Mouse (Mus musculus) granulocyte monocyte progenitor cell, adult 5-6 weeks (primary cell): ENCODE measurements around the gene H2afv. TPM values are rescaled to one million over a fixed set of nuclear protein-coding genes. Genes with fewer than 3 reads are reported as not detected.

Experiments used
- ATAC-seq: replicated peaks from 2 replicates; pipeline ENCODE4 v1.8.0; 2016; ENCODE audit warnings: mild to moderate bottlenecking, moderate TSS enrichment, inconsistent platforms; ENCODE audit not compliant: poor library complexity, severe bottlenecking
- total RNA-seq, 2 experiments: library from RNA; stranded (forward) in 1 of 2; stranded (reverse) in 1 of 2; fragments of 200-712, 200-1000 nt in 1 of 2; fragments of >200 nt in 1 of 2; fragmentation: Nextera tagmentation in 1 of 2; gene quantifications; 2 replicates each; pipeline ENCODE4 v1.2.3; 2014 to 2017

H2afv gene
- total RNA-seq (2014; fragmentation: Nextera tagmentation) (152 and 264 TPM in 2 replicates), total RNA-seq (2017) (119 and 143 TPM in 2 replicates)

DNA sequence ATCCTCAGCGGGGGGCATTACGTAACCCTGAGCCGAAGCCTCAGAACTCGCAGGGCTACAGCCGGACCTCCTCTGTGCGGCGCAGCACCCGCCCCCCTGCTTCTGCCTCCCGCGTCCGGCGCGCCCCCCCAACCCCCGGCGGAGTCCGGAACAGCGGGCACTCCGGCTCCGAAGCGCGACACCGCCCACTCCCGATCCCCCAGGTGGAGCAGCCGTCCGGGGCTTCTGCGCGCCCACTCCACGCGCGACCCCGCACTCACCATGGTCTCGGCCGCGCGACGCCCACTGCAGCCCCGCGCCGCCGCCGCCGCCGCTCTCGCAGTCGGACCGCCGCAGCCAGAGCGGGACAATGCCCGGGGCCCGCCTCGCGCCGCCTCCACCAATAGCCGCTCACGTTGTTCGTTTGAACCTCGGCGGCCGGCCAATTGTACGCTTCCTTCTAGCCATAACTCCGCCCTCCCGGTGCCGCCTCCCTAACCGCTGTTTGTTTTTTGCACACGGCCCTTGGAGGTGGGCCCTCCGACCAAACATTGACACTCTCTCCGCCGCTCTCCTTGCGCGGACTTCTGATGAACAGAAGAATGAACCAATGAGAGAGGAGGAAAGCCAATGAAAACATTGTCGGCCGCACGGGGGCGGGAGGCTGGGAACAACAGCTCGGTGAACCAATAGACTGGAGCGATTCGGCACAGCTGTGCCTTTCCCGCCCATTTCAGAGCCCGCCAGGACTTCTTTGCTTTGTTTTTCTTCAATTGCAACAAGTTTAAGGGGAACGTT is at the start of gene H2afv:
Gene H2afv, minus strand, starts transcription at position 367 of the 777 bp plus-strand sequence.
- ATAC-seq, result peak; percentile 97

GRCm38 (mm10) chr11:6489691-6490503 is 45.7 kb upstream of the H2afv start:
- peak; percentile 93 for ATAC-seq

DNA sequence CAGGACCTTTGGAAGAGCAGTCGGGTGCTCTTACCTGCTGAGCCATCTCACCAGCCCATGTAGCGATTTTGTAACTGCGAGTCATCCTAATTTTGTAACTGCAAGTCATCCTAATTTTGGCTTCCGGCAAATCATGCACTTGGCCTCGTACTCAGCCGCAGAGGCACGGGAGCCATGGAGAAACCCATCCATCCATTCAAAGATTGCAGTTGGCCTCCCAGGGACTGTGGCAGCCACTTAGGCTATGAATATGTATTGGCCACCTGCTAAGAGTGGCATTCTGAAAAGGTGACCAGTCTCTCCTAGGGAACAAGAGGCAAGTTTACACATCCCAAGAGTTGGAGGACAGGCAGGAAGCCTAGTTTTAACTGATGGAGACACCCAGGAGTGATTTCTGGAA is 45.0 kb upstream of the H2afv start:
- no peak for ATAC-seq

DNA sequence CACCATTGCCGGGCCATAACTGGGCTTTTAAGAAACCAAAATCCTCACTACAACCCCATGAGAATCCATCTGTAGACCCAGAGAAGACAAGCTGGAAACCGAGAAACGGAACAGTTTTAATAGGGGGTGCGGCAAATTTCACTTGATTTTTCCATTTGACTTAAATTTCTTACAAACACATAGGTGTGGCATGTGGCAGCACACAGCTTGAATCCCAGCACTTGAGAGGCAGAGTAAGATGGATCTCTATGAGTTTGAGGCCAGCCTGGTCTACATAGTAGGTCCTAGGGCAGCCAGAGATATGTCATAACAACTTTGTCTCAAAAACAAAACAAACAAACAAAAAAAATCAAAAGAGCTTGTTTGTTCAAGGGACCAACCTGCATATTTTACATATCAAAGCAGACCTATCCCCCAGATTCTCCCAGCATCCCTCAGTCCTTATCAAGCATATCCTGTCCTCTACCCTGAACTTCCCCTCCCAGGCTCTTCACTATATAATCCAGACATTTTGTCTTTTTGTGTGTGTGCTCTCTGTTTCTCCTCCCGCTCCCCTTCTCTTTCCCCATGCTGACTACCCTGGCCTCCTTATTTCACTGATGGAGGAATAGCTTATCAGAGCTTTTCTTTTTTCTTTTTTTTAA is 43.9 kb upstream of the H2afv start:
- ATAC-seq, result no peak

- ATAC-seq, result no peak
Observed at GRCm38 (mm10) chr11:6487496-6487895, 43.3 kb upstream of the H2afv start.

DNA sequence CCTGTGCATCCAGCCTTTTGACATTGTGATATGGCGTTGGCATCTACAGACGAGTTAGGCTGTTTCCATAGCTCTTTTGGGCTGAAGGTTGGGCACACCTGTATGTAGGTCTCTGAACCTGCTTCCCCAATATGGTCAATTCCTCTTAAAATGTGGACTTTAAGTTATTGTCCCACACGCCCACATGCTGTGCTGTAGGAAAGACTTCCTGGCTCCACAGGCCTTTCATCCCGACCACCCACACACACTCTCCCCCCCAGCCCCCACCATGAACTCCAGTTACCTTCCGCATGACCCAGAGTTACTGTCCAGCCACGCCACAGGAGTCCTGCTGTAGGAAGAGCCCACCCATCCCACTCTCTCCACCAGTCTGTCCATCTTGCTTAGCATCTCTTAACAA is 42.7 kb upstream of the H2afv start:
- no peak for ATAC-seq

GRCm38 (mm10) chr11:6484244-6484959 is 40.2 kb upstream of the H2afv start:
- peak; percentile 74 for ATAC-seq

DNA sequence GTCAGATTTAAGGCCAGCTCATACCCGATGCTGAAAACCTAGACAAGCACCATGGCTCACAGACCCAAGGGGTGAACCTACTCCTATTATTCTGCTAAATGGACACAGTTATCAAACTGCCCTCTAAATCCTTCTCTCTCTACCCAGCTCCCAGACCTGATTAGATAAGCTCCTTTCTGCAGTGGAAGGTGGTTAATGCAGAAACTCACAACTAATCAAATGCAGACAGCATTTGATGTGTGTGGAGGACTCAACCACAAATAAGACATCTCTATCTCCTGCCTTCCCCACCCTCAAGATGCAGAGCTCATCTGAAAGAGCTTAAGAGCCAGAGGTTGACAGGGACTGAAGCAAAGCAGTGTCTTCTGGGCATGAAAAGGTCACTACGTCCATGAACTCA is 38.9 kb upstream of the H2afv start:
- no peak for ATAC-seq

GRCm38 (mm10) chr11:6481669-6482185 is 37.5 kb upstream of the H2afv start:
- ATAC-seq, result no peak

DNA sequence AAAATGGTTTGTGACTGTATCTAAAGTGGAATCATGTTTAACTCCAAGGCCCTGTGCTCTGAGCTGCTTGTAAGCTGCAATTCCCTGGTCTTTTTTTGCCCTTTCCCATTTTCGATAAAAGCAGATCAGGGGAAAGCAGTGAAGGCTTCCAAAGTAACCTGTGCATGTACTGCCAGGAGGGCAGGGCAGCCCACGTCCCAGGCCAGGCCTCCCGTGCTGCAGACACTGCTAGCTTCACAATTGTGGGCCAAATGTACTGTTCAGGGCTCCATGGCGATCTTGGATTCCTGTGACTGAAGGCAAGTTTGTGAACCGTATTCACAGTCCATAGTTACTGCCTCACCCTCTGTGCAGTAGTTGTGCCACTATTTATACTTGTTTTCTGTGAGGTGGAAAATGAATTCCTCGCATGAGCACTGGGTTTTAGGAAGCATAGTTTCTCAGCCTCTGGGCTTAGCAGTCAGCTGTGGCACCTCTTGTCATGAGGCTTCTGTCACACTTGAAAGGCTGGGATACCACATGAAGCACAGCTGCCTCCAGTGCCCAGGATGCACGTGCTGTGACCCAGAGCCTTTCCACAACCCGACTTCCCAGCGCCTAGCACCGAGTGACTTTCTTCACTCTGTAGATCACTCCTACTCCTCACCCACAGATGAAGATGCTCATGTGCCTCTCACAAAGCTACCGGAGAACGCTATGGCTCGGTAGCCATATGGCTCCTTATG is 36.6 kb upstream of the H2afv start:
- ATAC-seq, result no peak

DNA sequence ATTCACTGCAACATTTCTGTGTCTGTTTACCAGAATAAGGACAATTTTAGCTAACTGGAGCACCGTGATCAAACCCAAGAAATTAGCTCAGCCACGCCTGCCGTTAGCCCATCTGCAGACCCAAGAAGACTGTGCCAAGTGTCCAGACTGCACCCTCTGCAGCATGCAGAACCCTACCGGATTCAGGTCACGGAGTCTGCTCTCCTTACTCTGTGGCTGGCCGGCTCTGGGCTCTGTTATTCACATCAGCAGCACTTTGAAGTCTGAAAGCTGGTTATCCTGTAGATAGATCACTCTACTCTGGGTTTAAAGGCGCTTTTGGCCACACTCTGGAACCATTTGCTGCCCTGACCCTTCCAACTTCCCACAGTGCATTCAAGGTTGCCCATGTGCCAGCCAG is 35.9 kb upstream of the H2afv start:
- no peak for ATAC-seq

DNA sequence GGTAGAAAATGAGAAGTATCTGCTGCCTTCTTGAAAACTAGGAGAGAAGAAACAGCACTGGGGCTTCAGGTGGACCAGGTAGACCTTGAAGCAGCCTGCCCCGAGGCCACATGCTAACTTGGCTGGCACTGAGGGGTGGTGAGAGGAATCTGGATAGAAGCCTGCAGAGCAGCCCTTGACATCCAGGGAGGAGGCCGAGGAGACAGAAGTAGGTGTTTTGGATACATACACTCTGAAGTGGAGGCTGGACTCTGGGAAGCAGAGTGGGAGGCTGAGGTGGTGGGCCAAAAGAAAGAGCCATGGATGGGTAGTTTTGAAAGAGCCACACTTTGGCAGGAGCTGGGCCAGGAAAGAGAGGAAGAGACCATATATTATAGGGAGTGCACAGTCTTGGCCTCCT is 35.0 kb upstream of the H2afv start:
- no peak for ATAC-seq

GRCm38 (mm10) chr11:6477350-6477749 is 33.1 kb upstream of the H2afv start:
- no peak for ATAC-seq

DNA sequence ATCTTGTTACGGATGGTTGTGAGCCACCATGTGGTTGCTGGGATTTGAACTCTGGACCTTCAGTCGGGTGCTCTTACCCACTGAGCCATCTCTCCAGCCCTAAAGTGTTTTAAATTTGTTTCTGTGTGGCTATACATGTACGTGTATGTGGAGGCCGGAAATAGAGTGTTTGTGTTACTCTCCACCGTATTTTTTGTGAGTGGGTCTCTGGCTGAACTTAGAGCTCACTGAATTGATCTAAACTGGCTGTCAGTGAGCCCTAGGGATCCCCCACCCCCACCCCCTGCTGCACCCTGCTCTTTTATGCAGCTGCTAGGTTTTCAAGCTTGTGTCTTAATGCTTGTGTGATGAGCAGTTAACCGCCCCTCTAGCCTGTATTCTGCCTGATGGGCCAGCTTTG is 32.6 kb upstream of the H2afv start:
- ATAC-seq, result no peak

DNA sequence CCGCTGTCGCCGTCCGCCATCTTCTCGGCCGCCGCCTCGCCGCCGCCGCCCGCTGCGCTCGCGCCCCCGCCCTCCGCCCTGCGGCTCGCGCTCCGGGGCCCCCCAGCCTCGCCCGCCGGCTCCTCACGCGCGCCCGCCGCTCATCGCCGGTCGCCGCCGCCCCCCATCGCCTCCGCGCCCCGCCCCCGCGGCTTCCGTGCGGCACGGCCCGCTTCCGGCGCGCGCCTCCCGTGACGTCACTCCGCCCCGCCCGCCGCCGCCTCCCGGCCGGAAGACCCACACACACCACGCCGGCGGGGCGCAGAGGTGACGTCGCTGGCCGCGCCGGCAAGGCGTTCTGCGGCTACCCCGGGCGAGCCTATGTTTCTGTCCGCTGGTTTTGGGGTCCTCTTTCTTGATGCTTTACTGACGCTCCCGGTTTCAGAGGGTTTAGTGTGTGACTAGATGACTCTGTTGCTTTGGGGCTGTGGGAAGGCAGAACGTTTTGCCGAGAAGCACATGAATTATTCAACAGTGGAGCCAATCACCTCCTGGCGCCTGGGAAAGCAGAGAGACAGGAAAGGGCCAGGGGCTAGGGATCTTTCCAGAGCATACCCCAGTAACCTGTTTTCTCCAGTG is 31.7 kb upstream of the H2afv start, which contains the start of gene Purb:
Gene Purb, minus strand, starts transcription at position 51 of the 618 bp plus-strand sequence.
- ATAC-seq, result peak; percentile 84

DNA sequence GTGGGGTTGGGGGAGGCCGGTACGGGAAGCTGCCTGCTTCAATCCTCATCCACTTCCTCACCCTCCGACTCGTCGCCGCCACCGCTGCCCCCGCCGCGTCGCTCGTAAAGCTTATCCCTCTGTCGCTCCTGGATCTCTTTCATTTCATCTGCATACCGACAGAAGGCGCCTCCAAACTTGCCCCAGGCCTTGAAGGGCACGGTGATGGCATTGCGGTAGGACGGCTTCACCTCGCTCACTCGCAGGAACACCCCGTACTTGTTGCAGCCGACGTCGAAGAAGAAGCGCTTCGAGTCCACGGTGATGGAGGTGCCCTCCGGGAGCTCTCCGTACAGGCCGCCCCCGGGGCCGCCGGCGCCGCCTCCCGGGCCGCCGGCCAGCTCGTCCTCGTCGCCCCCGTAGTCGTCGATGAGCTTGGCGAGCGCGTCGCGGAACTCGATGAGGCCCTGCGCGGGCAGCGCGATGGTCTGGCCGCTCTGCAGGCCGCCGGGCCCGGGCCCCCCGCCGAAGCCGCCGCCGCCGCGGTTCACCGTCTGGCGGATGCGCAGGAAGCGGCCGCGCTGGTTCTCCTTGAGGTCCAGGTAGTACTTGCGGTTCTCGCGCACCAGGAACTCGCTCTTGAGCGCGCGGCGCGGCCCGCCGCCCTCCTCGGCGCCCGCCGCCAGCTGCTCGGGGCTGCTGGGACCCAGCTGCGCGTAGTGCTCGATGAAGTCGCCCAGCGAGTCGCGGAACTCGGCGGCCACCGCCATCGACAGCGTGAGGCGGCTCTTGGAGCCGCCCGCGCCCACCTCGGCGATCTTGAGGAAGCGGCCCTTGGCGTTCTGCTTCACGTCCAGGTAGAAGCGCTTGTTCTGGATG is 30.9 kb upstream of the H2afv start:
- peak; percentile 36 for ATAC-seq

DNA sequence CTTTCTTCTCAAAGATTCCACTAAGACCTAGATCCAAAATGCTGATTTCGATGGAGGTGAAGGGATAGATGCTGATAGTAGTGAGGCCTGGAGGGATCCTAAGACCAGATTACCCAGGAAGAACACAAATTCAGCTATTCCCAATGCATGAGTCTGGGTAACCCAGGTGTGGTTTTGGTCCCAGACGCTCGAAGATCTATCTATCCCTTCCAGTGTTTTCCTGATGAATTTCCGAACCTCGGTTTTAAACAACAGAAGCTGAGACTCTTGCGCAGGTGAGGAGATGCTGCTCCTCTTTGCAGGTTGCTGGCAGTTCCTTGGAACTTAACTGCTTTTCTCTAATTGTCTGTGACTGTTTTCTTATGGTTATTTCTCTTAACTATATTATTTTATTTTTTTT is 30.1 kb upstream of the H2afv start:
- no peak for ATAC-seq

GRCm38 (mm10) chr11:6472076-6472475 is 27.8 kb upstream of the H2afv start:
- ATAC-seq, result peak; percentile 31; the same call in 1 of the 2 replicates
